Mouse (Mus musculus) lung, postnatal 25 days (tissue): ENCODE data around the gene Syn1.

Source experiments
- DNase-seq: peaks from one replicate; pipeline ENCODE4 v3.0.0; 2022; ENCODE audit warnings: low spot score

The Syn1 gene

GRCm38 (mm10) chrX:20862105-20863065, 58.4 kb downstream of the Syn1 start:
- no peak for DNase-seq

- DNase-seq: no peak
Observed at GRCm38 (mm10) chrX:20861453-20862104, 59.2 kb downstream of the Syn1 start.

GRCm38 (mm10) chrX:20853794-20854193, 67.0 kb downstream of the Syn1 start:
- DNase-seq: no peak

GRCm38 (mm10) chrX:20848256-20848984, 72.4 kb downstream of the Syn1 start:
- peak; percentile 96 for DNase-seq

GRCm38 (mm10) chrX:20847816-20848215, 73.0 kb downstream of the Syn1 start:
- DNase-seq: no peak

- no peak for DNase-seq
Observed at GRCm38 (mm10) chrX:20847232-20847631, 73.6 kb downstream of the Syn1 start.

GRCm38 (mm10) chrX:20828934-20829333, 91.9 kb downstream of the Syn1 start:
- DNase-seq: peak; percentile 57

- DNase-seq: peak; percentile 58
Observed at GRCm38 (mm10) chrX:20819708-20820426, 100.9 kb downstream of the Syn1 start.

GRCm38 (mm10) chrX:20819204-20819628, 101.6 kb downstream of the Syn1 start:
- DNase-seq: peak; percentile 82

- DNase-seq: peak; percentile 36
Observed at GRCm38 (mm10) chrX:20816974-20817373, 103.8 kb downstream of the Syn1 start.
